Mouse (Mus musculus) megakaryocyte progenitor cell, adult 5-6 weeks (primary cell): ENCODE measurements around the gene Daglb. TPM values are rescaled to one million over a fixed set of nuclear protein-coding genes. Genes with fewer than 3 reads are reported as not detected.
"Not testable (repeated sequence)": the region's sequence is repeated elsewhere in the genome, so short reads cannot be mapped to it uniquely, and the experiment has no call there.

Source experiments
- ATAC-seq: replicated peaks from 2 replicates; pipeline ENCODE4 v1.8.0; 2016; ENCODE audit warnings: mild to moderate bottlenecking, moderate TSS enrichment, inconsistent platforms; ENCODE audit not compliant: poor library complexity
- total RNA-seq, 2 experiments: library from RNA; stranded (forward) in 1 of 2; stranded (reverse) in 1 of 2; fragments of 157-497, 149-512 nt in 1 of 2; fragments of 200-1000 nt in 1 of 2; gene quantifications; 2 replicates each; pipeline versions ENCODE4 v1.2.3 to v1.2.4; 2015 to 2017

Daglb gene
- total RNA-seq, 2 experiments from 2014 or later: 15.3 to 25.9 TPM

DNA sequence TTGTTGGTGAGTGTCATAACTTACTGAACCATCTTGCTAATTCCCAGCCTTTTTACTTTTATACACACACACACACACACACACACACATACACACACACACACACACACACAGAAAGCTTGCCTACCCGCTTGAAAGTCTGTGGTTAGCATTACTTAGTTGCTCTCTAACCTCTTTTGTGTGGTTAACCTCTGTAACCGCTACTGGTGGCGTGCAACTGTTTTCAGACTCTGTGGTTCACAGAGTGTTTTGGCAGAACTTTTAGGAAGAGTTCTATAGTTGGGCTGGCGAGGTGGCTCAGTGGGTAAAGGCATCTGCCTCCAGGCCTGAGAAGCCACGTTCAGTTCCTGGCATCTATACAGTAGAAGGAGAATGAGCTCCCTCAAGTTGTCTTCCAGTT, 20.6 kb downstream of the Daglb start:
- peak; percentile 67 for ATAC-seq

DNA sequence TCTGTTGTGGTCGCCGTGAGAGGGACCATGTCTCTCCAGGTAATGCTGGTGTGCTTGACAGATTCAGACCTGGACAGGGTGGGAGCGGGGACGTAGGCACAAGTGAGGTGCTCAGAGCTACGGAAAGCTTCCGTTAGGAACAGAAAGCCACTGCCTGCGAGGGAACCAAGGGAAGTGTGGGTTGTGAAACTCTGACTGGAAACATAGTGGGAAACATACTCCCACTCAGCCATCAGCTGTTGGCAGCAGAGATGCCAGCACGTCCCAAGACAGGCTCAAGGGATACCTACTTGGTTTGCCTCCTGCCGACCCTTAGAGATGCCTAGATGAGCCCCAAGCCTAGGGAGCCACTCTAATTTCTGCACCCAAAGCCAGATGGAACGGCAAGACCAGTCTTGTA, 22.8 kb downstream of the Daglb start:
- no peak for ATAC-seq

DNA sequence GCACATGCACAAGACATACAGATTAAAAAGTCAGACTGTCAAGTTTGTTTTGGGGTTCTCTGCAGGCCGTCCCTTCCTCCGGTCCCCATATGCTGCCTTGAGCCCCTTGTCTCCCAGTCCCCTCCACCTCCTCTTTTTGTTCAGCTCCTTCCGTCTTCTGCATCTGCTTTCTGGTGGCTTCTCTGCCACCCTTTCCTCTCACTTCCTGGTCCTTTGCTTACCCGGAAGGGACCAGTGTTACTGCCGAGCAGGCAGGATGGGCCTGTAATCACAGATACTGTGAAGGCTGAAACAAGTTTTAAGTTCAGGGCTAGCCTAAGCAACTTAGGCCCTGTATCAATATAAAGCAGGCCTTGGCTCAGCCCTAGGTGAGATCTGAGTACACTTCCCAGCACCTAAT, 23.6 kb downstream of the Daglb start:
- no peak for ATAC-seq

DNA sequence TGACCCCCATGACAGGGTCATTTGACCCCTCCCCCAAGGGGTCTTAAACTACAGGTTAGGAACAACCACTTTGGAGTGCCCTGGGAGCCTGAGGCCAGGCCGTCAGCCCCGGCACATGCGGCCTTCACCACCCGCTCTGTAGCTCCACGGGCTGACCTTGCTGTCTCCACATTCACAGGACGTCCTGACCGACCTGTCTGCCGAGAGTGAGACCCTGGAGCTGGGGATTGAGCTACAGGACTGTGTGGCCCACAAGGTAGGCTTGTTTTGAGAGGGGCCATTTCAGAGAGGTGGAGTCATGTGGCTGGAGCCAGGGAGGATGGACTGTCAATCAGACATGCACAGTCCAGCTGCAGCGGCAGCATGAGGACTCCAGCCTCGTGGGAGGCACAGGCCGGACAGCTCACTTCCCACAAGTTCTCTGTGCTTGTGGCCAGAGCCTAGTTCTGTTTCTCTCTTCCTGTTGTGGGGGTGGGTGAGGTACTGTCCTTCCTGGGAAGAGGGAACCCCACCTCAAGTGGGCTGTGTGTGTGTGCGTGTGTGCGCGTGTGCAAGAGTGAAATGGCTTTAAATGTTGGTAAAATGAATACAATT, 25.5 kb downstream of the Daglb start:
- peak; percentile 48 for ATAC-seq

DNA sequence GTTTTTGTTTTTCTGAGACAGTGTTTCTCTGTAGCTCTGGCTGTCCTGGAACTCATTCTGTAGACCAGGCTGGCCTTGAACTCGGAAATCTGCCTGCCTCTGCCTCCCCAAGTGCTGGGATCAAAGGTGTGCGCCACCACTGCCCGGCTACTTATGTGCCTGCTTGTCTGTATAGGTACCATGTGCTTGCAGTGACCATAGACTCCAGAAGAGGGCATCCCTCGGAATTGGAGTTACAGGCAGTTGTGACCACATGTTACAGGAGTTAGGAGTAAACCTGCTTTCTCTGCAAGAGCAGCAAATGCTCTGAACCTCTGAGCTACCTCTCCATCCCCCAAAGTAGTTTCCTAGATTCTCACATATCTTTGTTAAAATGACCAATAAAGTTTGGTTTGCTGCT, 27.4 kb downstream of the Daglb start:
- ATAC-seq: 0 out of 2 replicates have a peak, but pooled peaks have one; percentile 40

DNA sequence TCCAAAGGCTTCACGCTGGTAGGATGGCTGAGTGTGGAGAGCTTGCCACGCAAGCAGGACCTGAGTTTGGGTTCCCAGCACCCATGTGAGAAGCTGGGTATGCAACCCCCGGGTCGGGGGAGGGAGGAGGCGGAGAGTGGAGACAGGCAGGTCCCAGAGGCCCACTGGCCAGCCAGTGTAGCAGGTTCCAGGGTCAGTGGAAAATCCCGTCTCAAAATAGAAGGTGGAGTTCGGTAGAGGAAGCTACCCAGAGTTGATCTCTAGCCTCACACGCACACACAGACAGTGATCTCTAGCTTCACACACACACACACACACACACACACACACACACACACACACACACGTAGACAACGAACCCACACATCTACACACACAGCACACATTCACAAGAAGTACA, 28.8 kb downstream of the Daglb start:
- no peak for ATAC-seq

DNA sequence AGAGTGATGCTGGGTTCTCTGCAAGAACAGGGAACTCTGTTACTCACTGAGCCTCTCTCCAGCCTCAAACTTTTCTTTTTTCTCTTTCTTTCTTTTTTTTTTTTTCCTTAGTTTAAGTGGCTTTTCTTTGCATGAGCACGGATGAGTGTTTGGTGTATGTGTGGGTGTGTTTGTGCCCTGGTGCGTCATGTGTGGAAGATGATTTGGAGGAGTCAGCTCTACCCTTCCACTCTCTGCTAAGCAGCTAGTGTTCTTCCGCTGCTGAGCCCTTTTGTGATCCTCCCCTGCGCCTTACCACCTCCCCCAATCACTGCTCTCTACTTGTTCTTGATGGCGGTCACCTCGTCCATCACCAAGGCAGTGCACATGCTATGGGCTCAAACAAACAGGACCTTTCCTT, 31.3 kb downstream of the Daglb start:
- ATAC-seq: no peak

DNA sequence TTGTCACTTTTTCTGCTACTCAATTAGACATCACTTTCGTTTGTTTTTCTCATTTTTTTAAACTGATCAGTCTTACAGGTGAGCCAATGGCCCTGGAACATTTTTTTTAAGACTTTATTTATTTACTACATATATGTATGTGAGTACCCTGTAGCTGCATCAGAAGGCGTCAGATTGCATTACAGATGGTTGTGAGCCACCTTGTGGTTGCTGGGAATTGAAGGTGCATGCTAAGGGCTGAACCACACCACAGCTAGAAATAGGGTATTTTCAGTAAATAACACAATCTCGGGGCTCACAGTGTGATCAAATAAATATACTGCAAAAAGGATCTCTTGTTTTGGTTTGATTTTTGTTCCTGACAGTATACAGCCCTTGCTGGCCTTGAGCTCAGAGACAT, 33.1 kb downstream of the Daglb start:
- no peak for ATAC-seq

DNA sequence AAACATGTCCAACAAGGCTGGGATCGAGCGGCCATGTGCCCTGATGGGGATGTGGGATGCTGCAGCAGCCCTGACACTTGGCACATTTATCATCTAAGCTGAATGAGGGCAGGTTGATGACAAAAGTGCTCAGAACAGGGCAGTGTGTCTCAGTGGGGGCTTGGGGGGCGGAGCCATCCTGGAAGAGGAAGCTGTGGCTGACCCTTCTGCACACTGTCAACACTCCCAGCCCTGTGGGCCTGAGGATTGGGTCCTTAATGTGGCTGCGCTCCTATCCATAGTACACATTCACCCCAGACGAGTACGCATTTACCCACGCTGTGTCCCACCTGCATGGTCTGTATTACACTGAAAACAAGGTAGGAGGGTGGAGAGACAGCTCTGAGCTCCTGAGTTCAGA, 34.8 kb downstream of the Daglb start:
- peak; percentile 84 for ATAC-seq

DNA sequence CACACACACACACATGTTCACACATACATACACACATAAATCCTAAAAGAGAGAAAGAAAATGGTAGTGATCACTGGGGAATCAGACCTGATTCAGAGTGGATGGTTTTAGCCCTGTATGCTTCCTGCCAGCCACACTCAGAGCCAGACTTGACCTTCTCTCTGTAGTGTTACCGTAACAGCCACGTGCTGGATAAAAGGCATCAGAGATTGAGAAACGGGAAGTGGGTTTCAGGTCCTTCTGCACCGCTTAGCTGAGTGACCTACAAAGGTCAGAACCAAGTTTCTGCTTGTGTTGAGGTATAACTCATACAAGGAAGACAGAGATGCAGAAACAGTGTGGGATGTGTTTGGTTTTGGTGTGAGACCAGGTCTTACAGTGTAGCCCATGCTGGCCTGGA, 35.3 kb downstream of the Daglb start:
- ATAC-seq: peak; percentile 52

DNA sequence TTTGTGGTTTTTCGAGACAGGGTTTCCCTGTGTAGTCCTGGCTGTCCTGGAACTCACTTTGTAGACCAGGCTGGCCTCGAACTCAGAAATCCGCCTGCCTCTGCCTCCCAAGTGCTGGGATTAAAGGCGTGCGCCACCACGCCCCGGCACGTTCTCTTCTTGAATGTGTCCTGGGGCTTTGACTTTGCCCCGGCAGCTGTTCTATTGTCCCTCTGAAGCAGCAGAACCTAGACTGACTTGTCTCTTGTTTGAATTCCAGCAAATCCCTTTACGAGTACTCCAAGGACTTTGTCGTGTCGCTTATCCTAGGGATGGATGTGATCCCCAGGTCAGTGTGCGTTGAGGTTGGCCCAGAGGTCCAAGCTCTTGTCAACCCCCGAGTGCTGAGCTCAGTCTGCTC, 36.3 kb downstream of the Daglb start:
- ATAC-seq: not testable (repeated sequence)

DNA sequence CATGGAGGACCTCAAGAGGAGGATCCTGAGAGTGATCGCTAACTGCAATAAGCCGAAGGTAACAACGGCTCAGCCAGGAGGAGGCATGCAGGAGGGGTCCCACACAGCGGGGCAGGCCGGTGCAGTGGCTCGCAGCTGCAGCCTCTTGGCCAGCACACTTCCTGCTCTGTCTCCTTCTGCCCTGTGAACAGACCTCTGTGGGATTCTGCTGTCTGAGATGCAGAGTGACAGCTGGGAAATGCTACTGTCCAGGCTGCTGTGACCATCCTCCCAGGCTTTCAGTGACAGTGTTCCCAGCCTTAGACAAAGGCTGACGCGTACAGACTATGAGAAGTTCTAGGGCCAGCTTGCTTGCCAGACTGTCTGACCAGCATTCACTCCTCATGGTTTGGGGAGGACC, 36.8 kb downstream of the Daglb start:
- no peak for ATAC-seq

DNA sequence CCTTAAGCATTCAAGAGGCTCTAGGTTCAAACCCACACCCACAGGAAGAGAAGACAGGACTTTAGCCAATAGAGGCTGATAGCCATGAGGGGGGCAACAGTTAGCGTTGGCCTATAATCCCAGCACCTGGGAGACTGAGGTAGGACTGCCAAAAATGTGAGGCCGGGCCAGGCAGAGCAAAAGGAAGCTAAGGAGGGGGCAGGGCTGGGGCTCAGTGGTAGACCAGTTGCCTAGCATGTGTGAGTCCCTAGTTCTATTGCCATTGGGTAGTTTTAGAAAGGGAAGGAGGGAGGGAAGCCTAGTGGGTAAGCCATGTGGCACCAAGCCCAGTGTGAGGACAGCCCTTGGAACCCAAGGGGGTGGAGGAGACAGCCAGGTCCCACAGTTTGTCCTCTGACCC, 37.3 kb downstream of the Daglb start:
- no peak for ATAC-seq

DNA sequence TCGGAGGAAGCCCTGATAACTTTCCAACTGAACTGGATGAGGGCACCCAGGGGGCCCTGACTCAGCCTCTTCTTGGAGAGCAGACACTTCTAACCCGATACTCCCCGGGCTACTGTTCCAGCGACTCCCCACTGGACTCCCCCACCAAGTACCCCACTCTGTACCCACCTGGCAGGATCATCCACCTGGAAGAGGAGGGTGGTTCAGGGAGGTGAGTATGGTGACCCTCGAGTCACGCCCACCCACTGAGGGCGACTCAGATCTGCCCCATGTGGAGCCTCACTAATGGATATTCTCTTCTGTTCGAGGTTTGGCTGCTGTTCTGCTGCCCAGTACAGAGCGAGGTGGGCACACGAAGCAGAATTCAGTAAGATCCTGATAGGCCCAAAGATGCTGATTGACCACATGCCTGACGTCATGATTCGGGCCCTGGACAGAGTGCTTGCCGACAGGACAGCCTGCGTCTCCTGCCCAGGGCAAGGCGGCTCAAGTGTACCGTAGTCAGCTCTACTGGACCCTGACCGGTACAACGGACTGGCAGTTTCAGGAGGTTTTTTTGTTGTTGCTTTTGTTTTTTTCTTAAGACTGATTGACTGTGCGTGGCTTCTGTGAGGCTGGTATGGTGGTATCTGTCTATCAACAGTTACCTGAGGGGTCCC, 38.6 kb downstream of the Daglb start:
- ATAC-seq: no peak

DNA sequence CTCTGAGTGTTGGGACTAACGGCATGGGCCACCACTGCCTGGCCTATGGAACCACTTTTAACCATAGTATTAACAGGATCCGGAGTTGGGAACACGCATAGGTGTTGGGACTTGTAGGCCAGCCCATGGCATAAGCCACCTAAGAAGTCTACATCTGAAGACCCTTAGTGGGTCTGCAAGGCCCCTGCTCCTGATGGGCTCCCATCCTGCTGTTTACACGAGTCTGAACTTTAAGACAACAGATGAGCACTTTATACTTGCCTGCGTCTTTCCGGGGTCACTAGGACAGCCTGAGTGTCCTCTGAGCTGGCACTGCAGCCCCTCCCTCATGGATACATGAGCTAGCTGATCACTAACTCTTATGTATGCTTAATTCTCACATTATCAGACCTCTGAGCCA, 39.4 kb downstream of the Daglb start:
- no peak for ATAC-seq

DNA sequence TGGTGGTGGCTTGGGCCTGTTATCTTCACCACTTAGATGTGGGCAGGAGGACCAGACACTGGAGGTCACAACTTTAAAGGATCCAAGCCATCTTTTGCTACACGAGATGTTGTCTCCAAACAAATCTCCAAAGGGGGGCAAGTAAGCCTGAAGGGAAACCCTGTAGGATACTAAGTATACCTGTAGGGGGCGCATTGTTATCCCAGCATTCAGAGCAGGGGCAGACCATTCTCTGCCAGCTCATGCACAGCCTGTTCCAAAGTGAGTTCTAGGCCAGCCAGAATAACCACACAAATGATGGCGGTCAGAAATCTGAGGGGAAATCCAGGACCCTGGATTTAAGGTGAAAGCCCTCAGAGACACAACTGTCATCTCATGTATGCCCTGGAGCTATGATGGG, 40.1 kb downstream of the Daglb start:
- peak; percentile 69 for ATAC-seq

DNA sequence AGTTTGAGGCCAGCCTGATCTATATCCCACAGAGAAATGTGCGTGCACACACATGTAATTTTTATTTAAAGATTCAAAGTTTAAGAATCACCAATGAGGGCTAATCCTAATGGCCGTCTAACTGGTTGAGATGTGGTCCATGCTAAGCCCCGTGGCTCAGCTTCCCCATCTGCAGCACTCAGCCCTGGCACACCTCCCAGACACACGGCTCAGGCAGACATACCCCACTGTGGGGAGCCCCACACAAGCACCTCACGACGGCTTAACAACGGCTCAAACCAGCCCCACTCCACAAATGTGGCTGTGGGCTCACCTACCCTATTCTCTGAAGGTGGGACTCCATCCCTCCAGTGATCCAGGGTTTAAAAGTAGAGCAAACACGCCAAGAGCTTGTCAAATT, 40.7 kb downstream of the Daglb start:
- ATAC-seq: no peak

DNA sequence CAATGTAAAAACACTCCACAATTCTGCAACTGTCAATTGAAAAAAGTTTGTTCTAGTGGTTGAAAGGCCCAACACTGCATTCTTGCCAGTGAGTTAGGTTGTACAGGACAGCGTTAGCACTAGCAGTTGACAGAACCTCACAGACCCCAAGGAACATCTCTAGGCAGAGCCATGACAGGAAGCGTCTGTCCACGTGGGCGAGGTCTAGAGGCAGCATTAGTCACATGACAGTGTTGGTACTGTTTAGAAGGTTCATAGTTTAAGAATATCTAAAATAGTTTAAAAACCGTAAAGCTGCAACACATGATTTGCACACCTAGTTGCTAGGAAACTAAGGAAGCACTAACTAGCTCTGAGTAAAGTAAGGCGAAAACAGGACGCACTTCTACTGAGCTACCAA, 41.2 kb downstream of the Daglb start:
- no peak for ATAC-seq

DNA sequence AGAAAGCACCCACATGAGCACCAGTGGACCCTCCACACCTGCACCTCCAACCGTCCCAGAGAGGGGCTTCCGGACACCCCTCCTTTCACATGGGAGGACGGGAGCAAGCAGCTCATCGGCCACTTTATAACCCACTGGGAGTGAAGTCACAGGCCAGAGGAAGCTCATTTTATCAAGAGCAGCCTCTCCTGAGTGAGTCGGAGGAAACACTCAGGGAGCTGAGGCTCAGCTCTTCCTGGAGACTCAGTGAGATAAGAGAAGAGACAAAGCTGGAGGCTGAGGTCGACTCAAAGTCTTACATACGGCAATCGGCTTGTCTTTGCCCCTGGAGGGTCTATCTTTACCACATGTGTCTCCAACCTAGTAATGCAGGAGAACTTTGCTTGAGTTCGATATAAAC, 44.9 kb downstream of the Daglb start:
- ATAC-seq: peak; percentile 38

DNA sequence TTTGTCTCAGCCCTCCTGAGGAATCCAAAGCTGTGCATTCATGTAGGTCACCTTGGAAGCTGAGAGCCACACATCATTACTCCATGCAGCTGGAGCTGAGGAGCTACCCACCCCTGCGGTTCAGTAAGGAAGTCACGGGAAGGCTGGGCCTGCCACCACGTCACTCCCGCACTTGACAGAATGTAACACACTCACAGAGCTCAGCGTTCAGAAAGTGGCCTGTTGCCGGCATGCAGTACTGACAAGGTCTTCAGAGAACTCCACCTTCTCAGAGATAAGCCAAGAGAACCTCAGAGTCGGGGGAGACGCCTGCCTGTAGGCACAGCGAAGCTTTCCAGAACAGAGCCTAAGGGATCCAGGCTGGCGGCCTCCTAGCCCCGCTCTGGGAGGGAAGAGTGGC, 45.4 kb downstream of the Daglb start:
- peak; percentile 83 for ATAC-seq

DNA sequence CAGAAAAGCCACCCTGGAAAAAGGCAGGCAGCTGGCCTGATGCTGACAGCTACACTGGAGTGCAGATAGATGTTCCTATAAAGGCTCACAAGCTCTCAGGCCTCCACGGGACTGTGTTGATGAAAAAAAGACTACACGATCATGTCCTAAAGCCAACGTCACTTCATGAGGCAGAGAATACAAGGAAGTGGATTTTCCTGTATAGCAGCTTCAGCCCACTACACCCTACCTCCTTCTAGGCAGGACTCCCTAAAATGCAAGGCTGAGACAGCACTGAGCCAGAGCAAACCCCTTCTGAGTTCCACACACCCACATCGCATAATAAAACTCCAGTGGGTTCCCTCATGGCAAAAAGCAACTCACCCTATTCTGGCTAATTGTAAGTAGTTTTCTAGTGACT, 47.2 kb downstream of the Daglb start:
- no peak for ATAC-seq

DNA sequence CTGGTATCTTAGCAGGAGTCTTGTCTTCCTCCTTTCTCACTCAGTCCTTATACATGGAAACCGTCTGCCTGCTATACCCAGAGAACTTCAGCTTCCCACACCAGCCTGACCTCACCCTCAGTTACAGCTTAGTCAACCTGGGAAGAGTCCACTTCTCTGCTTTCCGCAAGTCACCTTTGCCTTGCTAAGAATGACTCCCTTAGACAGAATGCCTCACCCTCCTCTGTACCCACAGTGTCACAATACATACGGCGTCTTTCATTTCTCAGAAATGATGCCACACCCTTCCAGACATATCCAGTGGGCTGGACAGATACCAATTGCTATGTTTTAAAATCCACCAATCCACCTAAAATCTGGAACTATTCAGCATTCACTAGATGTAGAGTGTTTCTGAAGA, 47.9 kb downstream of the Daglb start:
- ATAC-seq: peak; percentile 21; the same call in 1 of the 2 replicates

DNA sequence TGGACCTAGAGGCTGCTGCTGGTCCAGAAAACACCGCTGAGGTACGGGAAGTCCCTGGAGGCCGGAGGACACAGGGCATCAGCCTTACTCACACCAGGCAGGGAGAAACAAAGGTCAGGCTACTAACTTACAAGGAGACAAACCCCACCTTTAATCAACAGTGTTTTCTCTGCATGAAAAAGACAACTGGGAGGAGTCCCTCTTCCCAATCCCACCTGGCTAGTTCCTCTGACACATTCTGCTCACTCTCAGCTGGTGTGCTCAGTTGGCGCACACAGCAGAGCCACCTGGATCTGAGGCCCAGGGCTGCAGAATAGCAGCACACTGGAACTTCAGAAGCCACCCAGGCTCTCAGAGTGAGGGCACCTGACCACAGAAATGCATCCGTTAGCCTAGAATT, 50.5 kb downstream of the Daglb start:
- ATAC-seq: no peak
